Mouse (Mus musculus) forebrain, embryonic 15.5 days (tissue): Measurements from ENCODE around the gene Atg4c. TPM values are rescaled to one million over a fixed set of nuclear protein-coding genes. Genes with fewer than 3 reads are reported as not detected.
A peak's percentile ranks its signal among the peaks of the same experiment; 100 is the strongest.

Experiments used
- ATAC-seq: fragments of 200-750 bp; cut with Nextera tagmentation; replicated peaks from 2 replicates; pipeline ENCODE4 v1.8.0; 2017; ENCODE audit warnings: mild to moderate bottlenecking, moderate TSS enrichment, moderate library complexity
- H3K27ac ChIP-seq: fragments of 300-500 bp; sonication (generic); replicated peaks from 2 replicates; pipeline ENCODE4 v1.5.1; 2015; ENCODE audit warnings: mild to moderate bottlenecking, inconsistent platforms
- H3K27me3 ChIP-seq: fragments of 300-500 bp; sonication (generic); 2 replicates; pipeline ENCODE4 v1.6.1; 2015; ENCODE audit warnings: inconsistent platforms
- H3K36me3 ChIP-seq: fragments of 300-500 bp; sonication (generic); 2 replicates; pipeline ENCODE4 v1.6.1; 2015; ENCODE audit warnings: mild to moderate bottlenecking, inconsistent platforms
- H3K4me1 ChIP-seq: fragments of 300-500 bp; sonication (generic); 2 replicates; pipeline ENCODE4 v1.6.1; 2015; ENCODE audit warnings: inconsistent platforms
- H3K4me2 ChIP-seq: fragments of 300-500 bp; sonication (generic); replicated peaks from 2 replicates; pipeline ENCODE4 v1.6.1; 2015; ENCODE audit warnings: mild to moderate bottlenecking, inconsistent platforms
- H3K4me3 ChIP-seq: fragments of 300-500 bp; sonication (generic); 2 replicates; pipeline ENCODE4 v1.5.1; 2015; ENCODE audit warnings: mild to moderate bottlenecking, inconsistent platforms
- H3K9ac ChIP-seq: fragments of 300-500 bp; sonication (generic); replicated peaks from 2 replicates; pipeline ENCODE4 v1.6.1; 2015; ENCODE audit warnings: mild to moderate bottlenecking, inconsistent platforms
- H3K9me3 ChIP-seq: fragments of 300-500 bp; sonication (generic); 2 replicates; pipeline ENCODE4 v1.6.1; 2016; ENCODE audit warnings: inconsistent platforms
- WGBS: fragments of 180-500 bp; shearing (Covaris S2); methylation state at CpG from one replicate; pipeline ENCODE4 v1.1.7; 2015; ENCODE audit warnings: mixed read lengths; 5-methylcytosine and 5-hydroxymethylcytosine counted together
- polyA plus RNA-seq: library from polyadenylated mRNA; unstranded; fragments of >200 nt; fragmentation: Nextera tagmentation; extraction: Ambion mirVana; gene quantifications from 2 replicates; pipeline ENCODE4 v1.2.1, GENCODE M21; 2015

Atg4c gene
- polyA plus RNA-seq, result 17.4 and 18.5 TPM in 2 replicates

DNA sequence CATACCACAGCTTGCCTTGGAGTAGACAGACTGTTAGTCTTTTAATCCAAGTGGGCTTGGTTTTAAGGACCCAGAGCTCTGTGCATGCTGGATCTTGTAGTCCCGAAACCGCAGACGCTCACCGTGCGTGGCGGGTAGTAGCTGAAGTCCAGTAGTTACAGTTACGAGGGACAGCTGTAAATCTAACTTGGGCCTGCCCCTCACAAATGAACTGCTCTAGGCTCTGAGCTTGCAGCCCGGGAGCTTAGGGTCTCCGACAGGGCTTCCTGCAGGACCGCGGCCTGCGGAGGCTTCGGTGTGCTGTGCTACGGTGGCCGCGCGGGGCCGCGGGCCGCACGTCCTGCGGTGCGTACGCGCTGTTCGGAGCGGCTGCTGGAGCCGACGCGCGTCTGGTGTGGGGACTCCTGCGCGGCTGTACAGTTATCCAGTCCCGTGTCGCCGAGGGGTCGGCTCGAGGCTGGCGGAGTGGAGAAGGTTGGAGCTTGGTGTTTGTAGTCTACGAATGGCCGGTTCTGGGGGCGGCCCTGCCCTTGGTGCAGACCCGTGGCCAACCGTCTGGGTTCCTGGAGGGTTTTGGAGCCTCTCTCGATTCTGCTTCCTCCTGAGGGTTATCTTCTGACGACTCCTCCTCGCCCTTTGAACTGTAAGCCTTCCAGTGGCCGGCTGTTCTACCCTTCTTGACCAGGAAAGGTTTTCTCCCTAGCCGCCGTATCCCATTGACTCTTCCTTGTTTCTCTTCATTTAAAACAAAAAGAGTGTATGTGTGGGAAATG lies at the start of gene Atg4c:
Atg4c (plus strand) TSS at position 125 of the 773 bp plus-strand sequence.
- peak within 1 kb of the TSS; percentile 51 for H3K4me2 ChIP-seq
- peaks cover 19% of the 10 kb centered on the region for H3K4me1 ChIP-seq
- H3K36me3 ChIP-seq, result no peaks in the 10 kb centered on the region
- no peaks in the 10 kb centered on the region for H3K9me3 ChIP-seq
- WGBS, result under 1% methylated on average over 50 of the region's 50 CpGs
- ATAC-seq, result peak; percentile 99
- no peaks in the 10 kb centered on the region for H3K27me3 ChIP-seq
- peak within 1 kb of the TSS; percentile 80 for H3K4me3 ChIP-seq
- H3K9ac ChIP-seq, result peak within 1 kb of the TSS; percentile 84
- H3K27ac ChIP-seq, result peak within 1 kb of the TSS; percentile 96

DNA sequence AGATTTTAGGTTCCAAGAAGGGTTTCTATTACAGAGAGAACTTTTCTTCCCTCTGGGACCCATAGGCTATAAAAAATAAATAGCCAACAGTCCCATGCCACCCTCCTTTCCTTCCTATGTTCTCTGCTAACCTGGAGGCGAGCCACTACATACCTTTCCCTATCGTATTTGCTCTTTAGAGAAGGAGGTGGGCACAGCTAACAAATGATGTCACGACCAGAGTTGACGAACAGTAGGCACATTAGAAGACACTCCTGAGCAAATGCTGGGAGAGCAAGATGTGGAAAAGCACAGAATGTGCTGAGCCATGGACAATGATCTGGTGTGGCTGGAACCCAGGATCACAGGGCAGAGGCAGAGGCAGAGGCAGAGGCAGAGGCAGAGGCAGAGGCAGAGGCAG lies 42.3 kb upstream of the Atg4c start:
- no peak overlapping the region for H3K27ac ChIP-seq
- H3K9me3 ChIP-seq, result no peaks in the 10 kb centered on the region
- no peak overlapping the region for H3K9ac ChIP-seq
- ATAC-seq, result no peak
- no peak overlapping the region for H3K4me2 ChIP-seq
- no peak overlapping the region for H3K4me3 ChIP-seq
- no peaks in the 10 kb centered on the region for H3K4me1 ChIP-seq
- 88% methylated on average over 4 of the region's 4 CpGs for WGBS
- H3K36me3 ChIP-seq, result no peaks in the 10 kb centered on the region
- no peaks in the 10 kb centered on the region for H3K27me3 ChIP-seq

DNA sequence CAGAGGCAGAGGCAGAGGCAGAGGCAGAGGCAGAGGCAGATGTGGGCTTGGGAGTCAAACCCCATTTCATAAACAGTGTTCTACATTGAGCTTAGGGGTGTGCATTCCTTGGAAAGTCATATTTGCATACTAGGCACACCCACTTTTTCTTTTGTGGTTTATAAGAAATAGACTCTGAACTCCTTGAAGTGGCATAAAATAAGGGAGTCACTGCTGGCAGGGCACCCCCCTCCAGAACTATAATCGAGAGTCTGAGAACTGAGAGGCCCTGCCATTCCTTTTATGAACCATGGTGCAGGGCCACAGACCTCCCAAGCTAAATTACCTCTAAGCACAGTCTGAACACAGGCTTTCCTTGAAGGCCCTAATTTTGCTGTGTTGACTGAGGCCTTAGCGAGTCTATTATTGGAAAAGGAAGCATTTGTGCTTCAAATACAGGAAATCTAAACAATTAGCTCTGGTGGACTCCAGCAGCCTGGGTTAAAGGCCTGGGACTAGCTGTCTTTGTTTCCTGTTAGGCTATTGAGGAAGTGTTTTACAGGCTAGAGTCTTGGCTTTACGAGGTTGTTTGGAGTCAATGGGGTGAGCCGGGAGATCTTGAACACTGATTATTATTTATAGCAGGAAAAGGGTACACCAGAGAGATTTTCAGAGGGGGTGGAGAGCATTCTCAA lies 41.7 kb upstream of the Atg4c start:
- Histone ChIP-seq H3K9ac (no peak overlapping the region), H3K27ac (no peak overlapping the region), H3K4me1 (no peaks in the 10 kb centered on the region), H3K27me3 (no peaks in the 10 kb centered on the region), H3K4me2 (no peak overlapping the region), H3K9me3 (no peaks in the 10 kb centered on the region), H3K4me3 (no peak overlapping the region), H3K36me3 (no peaks in the 10 kb centered on the region)
- no peak for ATAC-seq
- WGBS, result 17% methylated on average over 4 of the region's 4 CpGs

DNA sequence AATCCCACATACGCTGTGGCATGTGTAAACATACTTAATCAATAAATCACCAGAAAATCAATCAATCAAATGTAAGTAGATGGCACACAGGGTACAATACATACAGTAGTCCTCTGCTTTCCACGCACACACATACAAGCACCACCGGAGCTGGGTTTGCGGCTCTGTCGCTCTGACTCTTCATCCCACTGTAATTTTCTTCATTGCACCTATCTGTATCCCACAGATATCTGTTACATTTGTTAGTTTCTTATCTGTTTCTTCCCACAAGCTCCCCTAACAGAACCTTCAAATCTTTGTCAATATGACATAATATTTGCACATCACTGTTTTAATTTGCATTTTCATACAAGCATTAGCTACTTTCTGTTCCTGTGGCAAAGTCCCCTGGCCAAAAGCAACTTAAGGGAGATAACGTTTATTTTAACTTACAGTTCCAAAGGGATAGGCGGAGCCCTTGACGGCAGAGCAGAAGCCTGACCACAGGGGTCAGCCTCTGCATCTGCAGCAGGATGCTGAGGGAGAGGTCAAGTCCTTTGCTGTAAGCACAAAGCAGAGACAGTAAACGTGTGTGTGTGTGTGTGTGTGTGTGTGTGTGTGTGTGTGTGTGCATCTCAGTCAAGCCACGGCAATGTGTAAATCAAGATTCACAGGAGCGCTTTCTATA lies 37.0 kb upstream of the Atg4c start:
- 66% methylated on average over 11 of the region's 11 CpGs for WGBS
- no peak for ATAC-seq
- Histone ChIP-seq H3K27ac (no peak overlapping the region), H3K4me1 (peaks cover 7% of the 10 kb centered on the region; the same call in 1 of the 2 replicates), H3K4me2 (no peak overlapping the region), H3K36me3 (no peaks in the 10 kb centered on the region), H3K9ac (no peak overlapping the region), H3K4me3 (no peak overlapping the region), H3K27me3 (no peaks in the 10 kb centered on the region), H3K9me3 (no peaks in the 10 kb centered on the region)

DNA sequence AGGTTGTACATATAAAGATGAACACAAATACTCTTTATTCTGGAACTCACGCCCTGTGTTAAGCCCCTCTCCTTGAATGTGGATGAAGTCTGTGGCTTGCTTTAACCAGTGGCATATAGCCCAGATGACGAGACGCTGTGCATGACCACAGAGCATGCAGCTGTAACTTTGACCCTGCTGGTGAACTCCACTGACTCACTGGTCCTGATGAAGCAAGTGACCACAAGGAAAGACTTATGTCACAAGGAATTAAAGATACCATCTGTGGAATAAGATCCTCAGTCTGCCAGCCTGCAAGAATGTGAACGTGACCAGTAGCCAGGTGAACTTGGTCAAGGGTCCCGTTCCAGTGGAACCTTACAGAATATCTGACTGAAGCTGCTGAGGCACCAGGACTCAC lies 35.2 kb upstream of the Atg4c start:
- H3K4me1 ChIP-seq, result peaks cover 7% of the 10 kb centered on the region; the same call in 1 of the 2 replicates
- H3K4me3 ChIP-seq, result no peak overlapping the region
- WGBS, result 94% methylated on average over 5 of the region's 5 CpGs
- no peak overlapping the region for H3K4me2 ChIP-seq
- H3K27me3 ChIP-seq, result no peaks in the 10 kb centered on the region
- ATAC-seq, result no peak
- no peak overlapping the region for H3K27ac ChIP-seq
- no peak overlapping the region for H3K9ac ChIP-seq
- H3K9me3 ChIP-seq, result no peaks in the 10 kb centered on the region
- no peaks in the 10 kb centered on the region for H3K36me3 ChIP-seq

DNA sequence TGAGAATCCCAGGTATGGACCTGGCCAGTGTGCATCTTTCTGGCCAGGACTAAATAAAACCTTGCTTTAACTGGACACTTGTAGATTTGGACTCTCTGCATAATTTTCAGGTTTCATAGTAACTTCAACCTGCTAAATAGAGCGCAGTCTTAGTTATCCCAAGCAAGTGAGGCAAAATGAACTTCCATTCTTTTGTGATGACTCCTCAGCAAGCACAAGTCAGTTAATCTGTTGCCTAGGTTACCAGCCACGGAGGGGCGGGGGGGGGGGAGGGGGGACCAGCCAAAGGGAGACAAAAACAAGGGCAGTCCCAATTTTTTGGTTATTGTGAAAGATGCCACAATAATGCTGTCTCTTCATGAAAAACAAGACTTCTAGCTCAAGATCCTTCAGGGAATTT lies 33.3 kb upstream of the Atg4c start:
- WGBS, result 3% methylated on average over 3 of the region's 3 CpGs
- no peak for ATAC-seq
- Histone ChIP-seq H3K27ac (no peak overlapping the region), H3K27me3 (no peaks in the 10 kb centered on the region), H3K4me3 (no peak overlapping the region), H3K9ac (no peak overlapping the region), H3K9me3 (no peaks in the 10 kb centered on the region), H3K36me3 (no peaks in the 10 kb centered on the region), H3K4me1 (peaks cover 7% of the 10 kb centered on the region; the same call in 1 of the 2 replicates), H3K4me2 (no peak overlapping the region)

DNA sequence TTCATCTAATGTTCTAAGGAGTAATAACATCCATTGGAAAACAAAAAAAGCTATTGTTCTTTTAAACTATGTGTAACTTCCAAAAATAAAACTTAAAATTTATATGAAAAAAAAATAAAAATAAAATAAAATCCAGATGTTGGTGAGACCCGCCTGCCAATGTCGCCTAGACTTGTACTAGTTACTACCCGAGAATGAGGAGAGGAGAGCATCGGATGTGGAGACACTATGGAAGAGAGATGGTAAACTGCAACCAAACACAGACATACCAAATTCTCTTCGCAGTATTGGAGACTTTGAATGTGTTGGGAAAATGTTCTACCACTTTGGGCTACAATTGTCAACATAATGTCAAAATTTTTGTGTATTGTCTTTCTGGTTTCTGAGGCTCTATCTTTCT lies 32.8 kb upstream of the Atg4c start:
- 13% methylated on average over 5 of the region's 5 CpGs for WGBS
- Histone ChIP-seq H3K4me2 (no peak overlapping the region), H3K27me3 (no peaks in the 10 kb centered on the region), H3K9ac (no peak overlapping the region), H3K36me3 (no peaks in the 10 kb centered on the region), H3K27ac (no peak overlapping the region), H3K4me3 (no peak overlapping the region), H3K9me3 (no peaks in the 10 kb centered on the region), H3K4me1 (peaks cover 7% of the 10 kb centered on the region; the same call in 1 of the 2 replicates)
- ATAC-seq, result no peak

DNA sequence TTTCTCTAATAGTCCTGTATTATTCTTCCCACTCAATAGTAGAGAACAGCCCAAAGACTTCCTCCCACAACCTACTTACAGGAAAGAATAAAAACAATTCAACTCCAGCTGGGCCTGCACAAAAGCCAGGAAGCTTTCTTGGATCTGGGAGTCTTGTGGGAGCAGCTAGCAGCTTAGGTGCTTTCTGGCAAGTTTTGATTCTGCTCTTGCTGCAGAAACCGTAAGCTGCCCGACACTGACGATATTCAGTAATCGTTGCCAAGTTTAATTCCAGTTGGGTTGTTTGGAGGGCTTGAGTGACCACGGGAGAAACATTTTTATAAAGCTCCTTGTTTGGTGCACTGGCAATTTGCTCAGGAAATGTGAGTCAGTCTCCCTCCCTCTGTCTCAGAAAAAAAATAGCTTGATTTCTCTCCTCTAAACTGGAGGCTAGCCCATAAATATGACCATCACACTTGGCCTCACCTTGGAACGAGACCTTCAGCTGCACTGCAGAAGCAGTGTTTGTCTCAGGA lies 32.2 kb upstream of the Atg4c start:
- H3K4me2 ChIP-seq, result no peak overlapping the region
- H3K27me3 ChIP-seq, result no peaks in the 10 kb centered on the region
- H3K9me3 ChIP-seq, result no peaks in the 10 kb centered on the region
- no peaks in the 10 kb centered on the region for H3K36me3 ChIP-seq
- peaks cover 7% of the 10 kb centered on the region; the same call in 1 of the 2 replicates for H3K4me1 ChIP-seq
- ATAC-seq, result no peak
- 4% methylated on average over 6 of the region's 6 CpGs for WGBS
- no peak overlapping the region for H3K4me3 ChIP-seq
- no peak overlapping the region for H3K9ac ChIP-seq
- no peak overlapping the region for H3K27ac ChIP-seq

DNA sequence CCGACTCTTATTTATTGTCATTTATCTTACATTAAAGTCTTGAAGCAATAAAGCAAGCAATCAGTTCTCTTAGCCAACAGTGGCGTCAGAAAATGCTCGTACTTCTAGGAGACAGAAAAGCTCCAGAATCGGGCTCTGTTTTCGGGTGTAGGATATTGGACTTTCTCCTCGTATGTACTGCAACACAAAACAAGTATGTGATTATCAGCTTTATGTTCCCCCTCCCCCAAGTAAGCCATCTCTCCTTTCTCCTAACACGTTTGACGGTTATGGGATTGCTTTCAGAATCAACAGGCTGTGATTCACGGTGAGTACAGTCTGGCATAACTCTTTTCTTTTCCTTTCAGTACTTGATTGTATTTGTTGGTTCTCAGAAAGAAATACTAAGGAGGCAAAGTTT lies 30.7 kb upstream of the Atg4c start:
- ATAC-seq, result no peak
- no peaks in the 10 kb centered on the region for H3K27me3 ChIP-seq
- 34% methylated on average over 9 of the region's 9 CpGs for WGBS

DNA sequence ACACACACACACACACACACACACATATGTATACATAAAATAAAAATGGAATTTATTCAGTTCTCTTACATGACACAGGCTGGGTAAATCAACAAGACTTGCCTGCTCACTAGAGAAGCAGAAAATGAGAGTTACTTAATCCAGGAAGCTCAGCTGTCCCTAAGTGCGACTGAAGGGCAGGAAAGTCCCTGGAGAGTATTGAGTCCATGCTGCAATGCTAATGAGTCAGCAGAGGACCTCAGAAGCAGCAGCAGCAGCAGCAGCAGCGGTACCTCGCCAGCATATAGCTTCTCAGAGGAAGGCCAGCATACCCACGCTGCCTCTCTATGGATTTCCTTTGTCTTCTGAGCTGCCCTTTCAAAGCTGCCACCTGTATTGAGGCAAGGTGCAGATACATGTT lies 30.2 kb upstream of the Atg4c start:
- Histone ChIP-seq H3K9ac (no peak overlapping the region), H3K27me3 (no peaks in the 10 kb centered on the region), H3K36me3 (no peaks in the 10 kb centered on the region), H3K4me3 (no peak overlapping the region), H3K4me1 (peaks cover 7% of the 10 kb centered on the region; the same call in 1 of the 2 replicates), H3K4me2 (no peak overlapping the region), H3K9me3 (no peaks in the 10 kb centered on the region), H3K27ac (no peak overlapping the region)
- ATAC-seq, result no peak
- 10% methylated on average over 4 of the region's 4 CpGs for WGBS

More for the DNA sequence above, 30.7 kb upstream of the Atg4c start:
- Histone ChIP-seq H3K4me1 (peaks cover 7% of the 10 kb centered on the region; the same call in 1 of the 2 replicates), H3K36me3 (no peaks in the 10 kb centered on the region), H3K4me2 (no peak overlapping the region), H3K4me3 (no peak overlapping the region), H3K9ac (no peak overlapping the region), H3K27ac (no peak overlapping the region), H3K9me3 (no peaks in the 10 kb centered on the region)

DNA sequence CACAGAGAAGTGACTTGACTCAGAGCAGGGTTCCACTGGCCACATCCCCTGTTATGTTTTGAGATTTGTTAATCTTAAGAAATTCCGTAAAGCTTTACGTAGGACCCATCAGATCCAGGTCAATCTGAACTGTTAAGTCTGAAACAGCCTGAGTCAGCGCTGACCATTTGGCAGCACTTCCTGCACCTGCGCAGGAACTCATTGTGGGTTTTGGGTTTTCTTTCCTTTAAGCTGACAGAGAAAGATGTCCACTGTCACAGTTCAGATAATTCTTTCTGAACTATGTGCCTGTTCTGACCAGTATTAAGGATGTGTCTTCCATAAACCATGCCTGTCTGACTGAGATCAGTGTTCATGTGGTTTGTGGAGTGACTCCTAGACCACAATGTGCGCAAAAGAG lies 24.9 kb upstream of the Atg4c start:
- ATAC-seq, result no peak
- 95% methylated on average over 5 of the region's 5 CpGs for WGBS
- H3K27me3 ChIP-seq, result no peaks in the 10 kb centered on the region
- no peak overlapping the region for H3K4me3 ChIP-seq
- no peaks in the 10 kb centered on the region for H3K36me3 ChIP-seq
- no peak overlapping the region for H3K9ac ChIP-seq
- no peaks in the 10 kb centered on the region for H3K4me1 ChIP-seq
- H3K4me2 ChIP-seq, result no peak overlapping the region
- H3K27ac ChIP-seq, result no peak overlapping the region
- no peaks in the 10 kb centered on the region for H3K9me3 ChIP-seq

DNA sequence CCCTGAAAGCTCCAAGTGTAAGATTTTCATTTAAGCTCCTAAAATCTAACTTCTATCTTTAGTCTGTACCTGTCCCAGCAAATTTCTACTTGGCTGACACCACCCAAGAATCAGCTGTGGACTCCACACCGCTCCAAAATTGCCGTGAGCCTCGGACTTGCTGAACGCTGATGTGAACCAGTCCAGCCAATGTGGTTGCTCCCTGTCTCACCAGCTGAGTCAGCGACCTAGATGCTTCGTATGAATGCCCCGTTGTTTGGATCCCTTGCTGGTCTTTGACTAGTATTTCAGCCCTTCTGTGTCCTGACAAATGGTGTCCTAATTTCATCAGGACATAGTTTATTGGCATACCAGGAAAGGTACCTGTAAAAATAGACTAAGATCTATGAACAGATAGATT lies 19.5 kb upstream of the Atg4c start:
- H3K9ac ChIP-seq, result no peak overlapping the region
- no peaks in the 10 kb centered on the region for H3K4me1 ChIP-seq
- no peaks in the 10 kb centered on the region for H3K36me3 ChIP-seq
- ATAC-seq, result no peak
- 89% methylated on average over 7 of the region's 7 CpGs for WGBS
- no peaks in the 10 kb centered on the region for H3K9me3 ChIP-seq
- no peak overlapping the region for H3K27ac ChIP-seq
- H3K4me3 ChIP-seq, result no peak overlapping the region
- no peak overlapping the region for H3K4me2 ChIP-seq
- H3K27me3 ChIP-seq, result no peaks in the 10 kb centered on the region
